Mouse (Mus musculus): ENCODE results near the gene Itgb2l. TPM values are rescaled to one million over a fixed set of nuclear protein-coding genes. Genes with fewer than 3 reads are reported as not detected.
"Not testable (repeated sequence)": the region's sequence is repeated elsewhere in the genome, so short reads cannot be mapped to it uniquely, and the experiment has no call there.

Itgb2l gene
- total RNA-seq (2021): under 1 TPM in 1 of 2 experiments, not detected in 1; 0.25 TPM
- long read RNA-seq: 0 reads

DNA sequence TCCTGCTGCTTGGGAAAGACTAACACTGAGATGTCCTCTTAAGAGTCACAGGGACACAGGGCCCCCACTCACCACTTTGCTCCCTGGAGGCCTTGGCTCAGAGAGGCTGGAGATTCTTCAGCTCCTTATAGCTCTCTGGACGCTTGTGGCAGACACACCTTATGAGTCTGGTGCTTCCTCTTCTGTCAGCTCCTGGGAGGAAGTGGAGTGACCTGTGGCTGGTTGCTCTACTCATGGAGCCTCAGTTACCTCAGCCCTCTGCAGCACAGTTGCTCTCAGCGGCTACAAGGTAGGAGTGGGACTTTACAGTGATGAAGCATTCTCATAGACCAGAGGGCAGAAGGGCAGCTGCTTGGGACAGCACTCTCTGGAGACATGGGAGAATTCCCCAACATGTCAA, at the start of gene Itgb2l:
Gene Itgb2l, minus strand, starts transcription at position 152 of the 400 bp plus-strand sequence.
- no peak for DNase-seq (ENCODE audit: low spot score in 2 of 2)

GRCm38 (mm10) chr16:96491530-96491929, 48.1 kb upstream of the Itgb2l start:
- DNase-seq (ENCODE audit: low spot score in 2 of 2): no peak

DNA sequence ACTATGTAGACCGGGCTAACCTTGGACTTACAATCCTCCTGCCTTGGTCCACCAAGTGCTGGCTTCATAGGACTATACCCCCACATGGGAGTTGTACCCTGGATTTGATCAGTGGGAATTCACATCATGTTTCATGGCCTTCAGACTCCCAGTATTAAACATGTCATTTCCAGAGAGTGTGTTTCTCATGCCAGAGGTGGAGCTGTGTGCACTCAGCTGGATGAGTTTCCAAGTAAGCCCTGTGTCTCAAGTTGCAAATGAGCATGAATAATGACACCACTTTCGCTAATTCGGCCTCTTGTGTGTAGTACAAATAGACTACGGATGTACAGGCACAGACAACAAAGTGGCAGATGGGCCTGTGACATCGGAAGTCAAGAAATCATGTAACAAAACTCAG, 44.6 kb upstream of the Itgb2l start:
- no peak for DNase-seq (ENCODE audit: low spot score in 2 of 2)

DNA sequence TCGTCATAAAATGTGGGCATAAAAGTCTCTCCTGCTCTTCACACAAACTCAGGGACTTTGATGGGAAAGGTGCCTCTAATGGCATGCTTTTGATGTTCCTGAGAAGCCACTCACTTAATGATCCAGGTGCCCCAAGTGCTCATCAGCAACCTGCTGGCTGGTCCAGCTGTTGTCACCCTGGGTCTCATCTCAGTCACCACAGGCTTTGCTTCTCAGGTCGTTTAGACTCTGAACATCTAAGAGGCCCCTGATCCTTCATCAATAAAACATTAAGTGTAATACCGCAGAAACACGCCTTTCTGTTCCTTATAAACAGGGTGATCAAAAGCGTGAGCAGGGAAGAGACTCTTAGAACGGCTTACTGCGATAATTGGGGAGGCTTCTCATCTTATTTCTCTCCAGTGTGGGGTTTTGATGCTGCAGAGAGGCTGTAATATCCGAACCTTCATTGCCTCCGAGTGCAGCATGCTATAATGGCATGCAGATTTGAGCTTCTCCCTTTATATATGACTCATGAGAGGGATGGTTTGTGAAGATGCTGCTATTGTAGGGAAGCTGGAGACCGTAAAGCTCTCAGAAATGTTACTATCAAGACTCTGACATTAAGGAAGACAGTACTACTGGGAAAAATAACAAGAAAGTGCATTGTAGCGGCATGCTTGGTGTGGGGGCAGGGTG, 43.7 kb upstream of the Itgb2l start:
- DNase-seq (ENCODE audit: low spot score in 2 of 2): no peak

GRCm38 (mm10) chr16:96481791-96482190, 38.4 kb upstream of the Itgb2l start:
- no peak for DNase-seq (ENCODE audit: low spot score in 2 of 2)

- DNase-seq (ENCODE audit: low spot score in 2 of 2): no peak
Measured at GRCm38 (mm10) chr16:96474185-96474584, 30.8 kb upstream of the Itgb2l start.

DNA sequence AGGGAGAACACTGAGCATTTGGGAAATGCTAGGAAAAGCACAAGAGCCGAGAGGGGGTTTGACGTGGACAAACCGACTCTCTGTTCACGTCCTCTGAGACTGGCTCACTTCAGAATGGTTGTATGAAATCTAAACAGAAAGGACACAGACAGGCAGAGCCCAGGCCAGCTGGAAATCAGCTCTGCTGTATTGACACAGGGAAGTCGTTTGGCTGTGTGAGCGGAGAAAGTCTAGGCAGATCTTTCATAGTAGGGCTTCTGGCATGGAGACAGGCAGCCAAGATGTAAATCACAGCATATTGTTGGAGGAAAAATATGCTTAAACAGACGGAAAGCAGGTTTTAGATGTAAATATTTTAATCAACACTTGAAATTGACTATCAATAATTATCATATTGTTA, 29.4 kb upstream of the Itgb2l start:
- DNase-seq (ENCODE audit: low spot score in 2 of 2): peak in 1 of 2 experiments; percentile 22

- DNase-seq (ENCODE audit: low spot score in 2 of 2): no peak
Measured at GRCm38 (mm10) chr16:96472361-96472760, 28.9 kb upstream of the Itgb2l start.

DNA sequence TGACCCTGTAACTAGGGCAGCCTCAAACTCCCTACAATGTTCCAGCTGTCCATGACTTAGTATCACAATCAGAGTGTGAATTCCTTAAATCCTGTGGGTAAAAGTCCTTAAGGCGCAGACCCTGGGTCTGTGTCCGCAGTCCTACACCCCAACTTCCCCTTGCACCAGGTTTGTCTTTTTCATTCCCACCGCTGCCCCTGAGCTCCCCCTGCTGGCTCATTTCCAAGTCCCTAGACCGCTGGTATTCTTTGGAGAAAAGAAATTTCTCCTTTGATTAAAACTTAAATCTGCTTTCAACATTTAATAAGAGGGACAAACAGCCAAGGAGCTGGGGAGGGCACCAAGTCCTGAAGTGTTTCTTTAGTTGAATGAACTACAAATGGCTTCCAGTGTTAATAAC, 26.2 kb upstream of the Itgb2l start:
- DNase-seq (ENCODE audit: low spot score in 2 of 2): peak in 1 of 2 experiments; percentile 47

DNA sequence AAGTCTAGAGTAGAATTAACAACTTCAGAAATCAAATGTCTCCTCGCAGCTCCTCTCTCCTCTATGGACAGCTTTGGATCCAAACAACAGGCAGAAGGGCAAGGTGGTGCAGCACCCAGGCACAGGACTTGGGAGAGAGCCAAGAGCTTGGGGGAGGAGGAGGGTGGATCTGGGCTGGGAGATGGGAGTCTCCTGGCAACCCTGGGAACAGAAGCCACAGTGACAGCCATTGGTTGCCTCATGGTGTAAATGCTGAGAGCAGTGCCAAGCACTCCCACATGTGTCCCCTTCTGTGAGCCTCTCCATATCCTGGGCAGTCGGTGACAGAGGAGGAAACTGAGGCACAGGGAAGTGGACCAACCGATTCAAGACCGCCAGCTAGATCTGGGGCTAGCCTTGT, 25.3 kb upstream of the Itgb2l start:
- peak; percentile 83 to 84 for DNase-seq (ENCODE audit: low spot score in 2 of 2)

DNA sequence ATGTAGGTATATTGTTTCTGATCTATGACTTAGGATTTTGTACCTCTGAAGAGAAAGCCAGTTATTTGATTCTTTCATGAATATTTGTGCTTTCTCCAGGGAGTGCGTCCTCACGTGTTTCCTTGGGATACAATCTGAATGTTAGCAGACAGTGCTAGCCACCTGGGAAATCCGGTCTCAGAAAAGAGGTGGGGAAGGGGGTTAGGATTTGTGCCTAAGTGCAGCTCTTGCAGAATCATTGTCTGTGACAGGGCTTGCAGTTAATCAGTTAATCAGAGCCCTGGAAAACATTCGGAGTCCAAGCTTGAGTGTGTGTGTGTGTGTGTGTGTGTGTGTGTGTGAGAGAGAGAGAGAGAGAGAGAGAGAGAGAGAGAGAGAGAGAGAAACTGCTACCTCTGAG, 24.6 kb upstream of the Itgb2l start:
- no peak for DNase-seq (ENCODE audit: low spot score in 2 of 2)

DNA sequence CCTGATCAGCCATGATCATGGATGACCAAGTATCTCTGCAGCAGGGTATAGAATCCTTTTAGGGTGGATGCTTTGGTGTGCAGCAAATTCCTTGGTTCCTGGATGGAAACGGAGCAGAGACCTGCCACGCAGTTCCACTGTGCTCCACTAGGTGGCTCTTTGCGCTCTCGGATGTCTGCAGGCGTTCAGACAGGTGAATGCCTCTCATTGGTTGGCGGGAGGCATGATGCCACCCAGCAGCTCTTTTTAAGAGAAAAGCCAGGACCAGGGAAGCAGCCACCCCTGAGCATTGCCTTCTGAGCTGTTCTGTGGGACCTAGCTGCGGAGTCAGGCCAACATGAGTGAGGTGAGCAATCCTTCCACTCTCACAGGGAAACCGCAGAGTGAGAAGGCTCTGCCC, 24.0 kb upstream of the Itgb2l start, which contains the start of gene Pcp4:
Gene Pcp4, plus strand, starts transcription at position 162 of the 400 bp plus-strand sequence.
- DNase-seq (ENCODE audit: low spot score in 2 of 2): peak; percentile 95 to 96

DNA sequence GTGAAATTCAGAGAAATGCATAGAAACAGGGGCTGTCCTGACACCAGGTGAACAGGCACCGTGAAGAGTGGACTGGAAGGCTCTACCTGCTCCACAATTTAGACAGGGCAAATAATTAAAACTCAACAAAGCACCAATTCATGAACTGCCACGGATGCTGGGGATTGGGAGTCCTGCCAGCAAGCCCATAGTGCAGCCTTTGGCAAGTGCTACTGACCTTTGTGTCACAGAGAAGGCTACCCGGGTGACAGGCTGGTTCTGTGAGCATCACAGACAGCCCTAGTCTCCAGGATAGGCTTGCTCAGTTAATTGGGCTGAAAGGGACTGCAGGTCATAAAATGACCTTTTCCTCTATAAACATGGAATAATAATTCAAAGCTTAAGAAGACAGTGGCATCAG, 17.4 kb upstream of the Itgb2l start:
- no peak for DNase-seq (ENCODE audit: low spot score in 2 of 2)

DNA sequence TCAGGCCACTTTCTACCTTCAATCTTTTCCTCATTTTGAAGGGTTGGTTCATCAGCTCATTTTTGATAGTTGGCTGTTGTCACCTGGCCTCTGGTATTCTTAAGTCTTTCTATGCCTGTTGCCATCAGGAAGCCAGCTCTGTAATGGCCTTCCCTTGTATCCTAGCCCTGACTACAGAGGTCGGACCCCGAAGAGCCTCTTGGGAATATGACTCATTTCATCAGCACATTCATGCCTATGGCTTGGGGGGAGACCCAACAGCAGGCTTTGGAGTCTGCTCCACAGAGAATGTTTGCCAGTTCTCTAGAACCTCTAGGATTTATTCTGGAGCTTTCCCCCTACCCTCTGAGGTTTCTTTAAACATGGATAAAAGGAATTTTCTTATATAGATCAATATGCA, 15.9 kb upstream of the Itgb2l start:
- DNase-seq (ENCODE audit: low spot score in 2 of 2): no peak

- no peak for DNase-seq (ENCODE audit: low spot score in 2 of 2)
Measured at GRCm38 (mm10) chr16:96457612-96458011, 14.2 kb upstream of the Itgb2l start.

DNA sequence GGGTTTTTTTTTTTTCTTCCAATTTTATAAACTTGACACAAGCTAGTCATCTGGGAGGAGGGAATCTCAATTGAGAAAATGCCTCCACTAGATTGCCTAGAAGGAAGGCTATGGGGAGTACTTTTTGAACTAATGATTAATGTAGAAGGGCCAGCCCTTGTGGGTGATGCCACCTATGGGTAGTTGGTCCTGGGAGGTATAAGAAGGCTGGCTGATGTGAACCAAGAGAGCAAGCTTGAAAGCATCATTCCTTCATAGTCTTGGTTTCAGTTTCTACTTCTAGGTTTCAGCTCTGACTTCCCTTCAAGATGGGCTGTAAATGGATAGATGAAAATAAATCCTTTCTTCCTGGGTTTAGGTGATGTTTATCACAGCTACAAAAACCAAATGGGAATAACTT, 10.7 kb upstream of the Itgb2l start:
- no peak for DNase-seq (ENCODE audit: low spot score in 2 of 2)

GRCm38 (mm10) chr16:96450871-96451270, 7.5 kb upstream of the Itgb2l start:
- DNase-seq (ENCODE audit: low spot score in 2 of 2): not testable (repeated sequence)

GRCm38 (mm10) chr16:96441826-96442225, 1.6 kb downstream of the Itgb2l start:
- no peak for DNase-seq (ENCODE audit: low spot score in 2 of 2)

- no peak for DNase-seq (ENCODE audit: low spot score in 2 of 2)
Measured at GRCm38 (mm10) chr16:96440871-96441270, 2.5 kb downstream of the Itgb2l start.

- no peak for DNase-seq (ENCODE audit: low spot score in 2 of 2)
Measured at GRCm38 (mm10) chr16:96439682-96440081, 3.7 kb downstream of the Itgb2l start.

GRCm38 (mm10) chr16:96438946-96439345, 4.5 kb downstream of the Itgb2l start:
- DNase-seq (ENCODE audit: low spot score in 2 of 2): peak; percentile 19 to 34

DNA sequence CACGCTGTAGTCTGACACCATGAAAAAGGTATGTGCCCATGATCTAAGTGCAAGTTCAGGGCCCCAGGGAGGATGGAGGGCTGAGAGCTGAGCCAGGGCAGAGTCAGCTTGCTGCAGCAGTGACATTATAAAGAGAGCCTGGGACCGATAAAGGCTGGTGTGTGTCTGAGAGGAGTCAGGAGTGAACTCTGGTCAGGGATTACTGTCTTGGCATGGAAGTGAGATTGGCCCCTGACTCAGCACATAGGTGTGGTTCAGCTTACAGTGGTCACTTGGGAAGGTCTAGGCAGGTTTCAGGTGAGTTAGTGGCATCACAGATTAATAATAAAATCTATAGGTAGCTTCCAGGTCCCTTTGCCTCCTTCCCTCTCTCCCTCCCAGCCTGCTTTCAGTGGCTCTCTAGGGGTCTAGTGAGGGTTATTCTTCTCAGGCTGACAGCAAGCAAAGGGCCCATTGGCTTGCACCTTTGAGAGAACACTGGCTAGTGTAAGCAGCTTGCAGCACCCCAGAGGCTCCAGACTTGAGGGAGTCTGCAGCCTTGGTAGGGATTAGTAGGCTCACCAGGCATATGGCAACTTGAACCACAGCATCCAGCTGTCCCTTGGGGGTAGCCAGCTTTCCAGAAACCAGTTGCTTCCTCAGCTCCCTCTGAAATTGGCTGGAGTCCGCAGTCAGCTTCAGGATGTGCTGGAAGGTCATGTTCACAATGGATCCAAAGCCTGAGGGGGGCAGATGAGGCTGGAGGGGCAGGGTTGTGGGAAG, 9.2 kb downstream of the Itgb2l start:
- DNase-seq (ENCODE audit: low spot score in 2 of 2): no peak

- DNase-seq (ENCODE audit: low spot score in 2 of 2): no peak
Measured at GRCm38 (mm10) chr16:96433266-96433665, 10.2 kb downstream of the Itgb2l start.

All from layer of hippocampus, postnatal 10 days (tissue).